Mouse (Mus musculus): ENCODE results near the gene Cdkal1.

Gene Cdkal1

GRCm38 (mm10) chr13:29810780-29811179 lies 44.7 kb downstream of the Cdkal1 start:
- no peak for DNase-seq (ENCODE audit: low spot score in 2 of 2)

- no peak for DNase-seq (ENCODE audit: low spot score in 2 of 2)
These were observed 47.1 kb downstream of the Cdkal1 start for GRCm38 (mm10) chr13:29808383-29808782.

GRCm38 (mm10) chr13:29807930-29808329 lies 47.5 kb downstream of the Cdkal1 start:
- no peak for DNase-seq (ENCODE audit: low spot score in 2 of 2)

- DNase-seq (ENCODE audit: low spot score in 2 of 2), result no peak
These were observed 48.6 kb downstream of the Cdkal1 start for GRCm38 (mm10) chr13:29806871-29807270.

- DNase-seq (ENCODE audit: low spot score in 2 of 2), result no peak
These were observed 50.2 kb downstream of the Cdkal1 start for GRCm38 (mm10) chr13:29805296-29805695.

GRCm38 (mm10) chr13:29804034-29804433 lies 51.4 kb downstream of the Cdkal1 start:
- no peak for DNase-seq (ENCODE audit: low spot score in 2 of 2)

- no peak for DNase-seq (ENCODE audit: low spot score in 2 of 2)
These were observed 52.8 kb downstream of the Cdkal1 start for GRCm38 (mm10) chr13:29802699-29803098.

- no peak for DNase-seq (ENCODE audit: low spot score in 2 of 2)
These were observed 55.4 kb downstream of the Cdkal1 start for GRCm38 (mm10) chr13:29800078-29800477.

- no peak for DNase-seq (ENCODE audit: low spot score in 2 of 2)
These were observed 63.4 kb downstream of the Cdkal1 start for GRCm38 (mm10) chr13:29792112-29792511.

GRCm38 (mm10) chr13:29791439-29791838 lies 64.0 kb downstream of the Cdkal1 start:
- DNase-seq (ENCODE audit: low spot score in 2 of 2), result no peak

- DNase-seq (ENCODE audit: low spot score in 2 of 2), result no peak
These were observed 68.5 kb downstream of the Cdkal1 start for GRCm38 (mm10) chr13:29786984-29787383.

- DNase-seq (ENCODE audit: low spot score in 2 of 2), result no peak
These were observed 70.6 kb downstream of the Cdkal1 start for GRCm38 (mm10) chr13:29784894-29785293.

- no peak for DNase-seq (ENCODE audit: low spot score in 2 of 2)
These were observed 74.1 kb downstream of the Cdkal1 start for GRCm38 (mm10) chr13:29781332-29781731.

GRCm38 (mm10) chr13:29780713-29781112 lies 74.8 kb downstream of the Cdkal1 start:
- peak in 1 of 2 experiments; percentile 10 for DNase-seq (ENCODE audit: low spot score in 2 of 2)

GRCm38 (mm10) chr13:29779519-29779918 lies 76.0 kb downstream of the Cdkal1 start:
- DNase-seq (ENCODE audit: low spot score in 2 of 2), result no peak

- DNase-seq (ENCODE audit: low spot score in 2 of 2), result no peak
These were observed 76.4 kb downstream of the Cdkal1 start for GRCm38 (mm10) chr13:29779116-29779515.

- no peak for DNase-seq (ENCODE audit: low spot score in 2 of 2)
These were observed 77.3 kb downstream of the Cdkal1 start for GRCm38 (mm10) chr13:29778124-29778523.

GRCm38 (mm10) chr13:29777225-29777624 lies 78.2 kb downstream of the Cdkal1 start:
- DNase-seq (ENCODE audit: low spot score in 2 of 2), result no peak

GRCm38 (mm10) chr13:29775603-29776230 lies 79.8 kb downstream of the Cdkal1 start:
- DNase-seq (ENCODE audit: low spot score in 2 of 2), result no peak

- no peak for DNase-seq (ENCODE audit: low spot score in 2 of 2)
These were observed 81.9 kb downstream of the Cdkal1 start for GRCm38 (mm10) chr13:29773563-29773962.

GRCm38 (mm10) chr13:29772970-29773369 lies 82.5 kb downstream of the Cdkal1 start:
- no peak for DNase-seq (ENCODE audit: low spot score in 2 of 2)

GRCm38 (mm10) chr13:29769647-29770436 lies 85.6 kb downstream of the Cdkal1 start:
- DNase-seq (ENCODE audit: low spot score in 2 of 2), result peak in 1 of 2 experiments; percentile 14

GRCm38 (mm10) chr13:29768104-29768503 lies 87.4 kb downstream of the Cdkal1 start:
- DNase-seq (ENCODE audit: low spot score in 2 of 2), result no peak

Measured in thymus, postnatal 10 days (tissue).